Mouse (Mus musculus): ENCODE measurements around the gene Eipr1.
A peak's percentile ranks its signal among the peaks of the same experiment; 100 is the strongest.
"Not testable (repeated sequence)": the region's sequence is repeated elsewhere in the genome, so short reads cannot be mapped to it uniquely, and the experiment has no call there.

Eipr1 gene

DNA sequence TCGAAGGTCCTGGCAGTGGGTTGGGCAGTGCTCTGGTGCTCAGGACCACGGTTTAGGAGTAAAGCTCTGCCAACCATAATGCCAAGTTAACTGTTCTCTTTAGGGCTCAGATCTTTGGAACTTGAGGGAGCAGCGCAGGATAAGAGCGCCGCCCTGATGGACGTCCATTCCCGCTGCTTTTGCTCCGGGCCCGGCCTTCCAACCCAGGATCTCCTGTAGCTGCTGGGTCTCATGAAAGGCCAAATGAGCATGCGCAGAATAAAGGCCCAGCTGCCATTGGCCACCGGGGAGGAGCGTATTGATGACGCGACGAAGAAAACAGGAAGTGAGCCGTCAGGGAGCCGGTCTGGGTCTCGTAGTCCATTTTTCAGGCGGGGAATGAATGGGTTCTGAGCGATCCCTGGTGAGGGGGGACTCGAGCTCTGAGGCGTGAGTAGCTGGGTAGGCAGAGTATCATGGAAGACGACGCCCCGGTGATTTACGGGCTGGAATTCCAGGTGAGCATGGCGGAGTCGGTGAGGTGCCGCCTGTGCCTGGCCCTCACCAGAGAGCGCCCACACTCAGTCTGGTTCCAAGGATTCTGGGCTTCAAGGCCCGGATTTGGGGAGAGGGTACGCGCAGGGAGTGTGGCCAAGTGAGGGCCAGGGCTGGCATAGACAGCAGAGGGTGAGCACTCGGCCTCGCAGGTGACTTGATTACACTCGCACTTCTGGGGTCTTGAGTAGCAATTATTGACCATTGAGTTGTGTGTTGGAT, at the start of gene Eipr1:
Gene Eipr1, plus strand, starts transcription at position 296 of the 756 bp plus-strand sequence.
- DNase-seq, result peak; percentile 95

DNA sequence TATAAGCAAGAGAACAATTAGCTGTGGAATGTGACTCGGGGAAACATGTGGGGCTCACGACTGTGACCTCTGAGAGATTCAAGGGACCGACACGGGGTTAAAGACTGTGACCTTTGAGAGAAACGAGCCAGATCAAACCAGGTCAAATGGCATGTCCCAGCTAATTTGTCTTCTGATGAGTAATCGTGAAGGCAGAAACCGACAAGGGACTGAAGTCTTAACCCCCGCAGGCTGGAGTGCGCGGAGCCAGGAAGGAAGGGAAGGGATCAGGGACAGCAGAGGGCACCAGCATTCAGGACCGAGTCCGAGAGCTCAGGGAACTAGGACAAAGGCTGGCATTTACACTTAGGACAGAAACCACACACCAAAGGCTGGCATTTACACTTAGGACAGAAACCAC, 47.2 kb upstream of the Eipr1 start:
- no peak for DNase-seq

DNA sequence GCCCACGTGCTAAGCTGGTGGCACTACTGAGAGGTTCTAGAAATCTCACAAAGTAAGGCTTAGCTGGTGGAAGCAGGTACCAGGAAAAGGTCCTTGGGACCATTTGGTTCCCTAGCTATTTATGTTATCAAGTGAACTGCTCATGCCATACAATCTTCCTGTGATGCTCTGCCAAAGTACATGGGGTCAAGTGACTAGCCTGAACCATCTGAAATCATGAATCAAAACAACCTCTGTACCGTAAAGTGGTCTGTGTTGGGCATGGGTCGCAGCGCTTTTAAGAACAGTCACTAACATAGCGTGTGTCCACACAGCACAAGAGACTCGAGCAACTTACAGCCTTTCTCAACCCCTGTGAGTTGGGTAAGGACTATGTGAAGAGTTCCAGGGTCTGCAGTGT, 46.4 kb upstream of the Eipr1 start:
- DNase-seq, result no peak

DNA sequence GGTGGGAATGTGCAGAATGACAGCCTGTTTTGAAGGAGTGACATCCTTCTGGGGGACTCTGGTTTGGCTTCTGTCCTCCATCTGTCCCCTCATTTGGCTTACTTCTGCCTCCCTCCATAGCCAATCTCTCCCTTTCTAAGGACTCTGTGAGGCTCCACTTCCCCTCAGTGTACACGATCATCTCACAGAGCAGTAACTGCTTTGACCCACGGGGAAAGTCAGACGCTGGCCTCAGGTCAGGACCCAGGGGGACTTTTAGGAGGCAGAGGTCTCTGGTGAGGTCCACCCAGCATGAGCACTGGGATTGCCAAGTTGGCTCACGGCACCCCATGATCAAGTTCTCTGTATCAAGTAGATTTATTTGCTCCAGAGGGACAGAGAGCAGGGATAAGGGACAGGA, 43.4 kb upstream of the Eipr1 start:
- DNase-seq, result no peak

DNA sequence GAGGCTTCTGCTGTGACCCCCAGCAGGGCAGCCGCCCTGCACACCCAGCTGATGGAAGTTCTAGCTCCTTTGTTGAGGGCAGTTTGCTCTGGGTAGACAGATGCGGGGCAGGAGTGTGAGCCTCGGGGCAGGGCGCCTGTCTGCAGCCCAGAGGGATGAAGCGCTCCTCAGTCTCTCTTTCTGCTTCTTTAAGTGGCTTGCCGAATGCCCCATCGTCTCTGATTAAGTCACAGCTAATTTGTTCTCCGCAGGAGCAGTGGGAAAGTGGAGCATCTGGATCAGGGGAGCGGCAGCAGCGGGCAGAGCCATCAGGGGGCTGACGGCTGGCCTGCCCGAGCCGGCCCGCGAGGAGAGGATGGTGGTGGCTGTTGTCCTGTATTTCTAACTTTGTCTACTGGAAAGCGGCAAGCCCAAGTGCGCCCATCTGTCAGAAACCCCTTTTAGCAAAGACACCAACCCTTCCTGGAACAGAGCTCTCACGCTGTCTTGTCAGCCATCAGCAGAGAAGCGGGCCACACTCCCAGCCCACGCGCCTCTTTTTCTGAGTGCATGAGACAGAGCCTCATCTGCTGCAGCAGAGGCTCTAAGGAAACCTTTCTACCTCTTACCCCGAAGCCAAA, 40.9 kb upstream of the Eipr1 start:
- peak; percentile 93 for DNase-seq

DNA sequence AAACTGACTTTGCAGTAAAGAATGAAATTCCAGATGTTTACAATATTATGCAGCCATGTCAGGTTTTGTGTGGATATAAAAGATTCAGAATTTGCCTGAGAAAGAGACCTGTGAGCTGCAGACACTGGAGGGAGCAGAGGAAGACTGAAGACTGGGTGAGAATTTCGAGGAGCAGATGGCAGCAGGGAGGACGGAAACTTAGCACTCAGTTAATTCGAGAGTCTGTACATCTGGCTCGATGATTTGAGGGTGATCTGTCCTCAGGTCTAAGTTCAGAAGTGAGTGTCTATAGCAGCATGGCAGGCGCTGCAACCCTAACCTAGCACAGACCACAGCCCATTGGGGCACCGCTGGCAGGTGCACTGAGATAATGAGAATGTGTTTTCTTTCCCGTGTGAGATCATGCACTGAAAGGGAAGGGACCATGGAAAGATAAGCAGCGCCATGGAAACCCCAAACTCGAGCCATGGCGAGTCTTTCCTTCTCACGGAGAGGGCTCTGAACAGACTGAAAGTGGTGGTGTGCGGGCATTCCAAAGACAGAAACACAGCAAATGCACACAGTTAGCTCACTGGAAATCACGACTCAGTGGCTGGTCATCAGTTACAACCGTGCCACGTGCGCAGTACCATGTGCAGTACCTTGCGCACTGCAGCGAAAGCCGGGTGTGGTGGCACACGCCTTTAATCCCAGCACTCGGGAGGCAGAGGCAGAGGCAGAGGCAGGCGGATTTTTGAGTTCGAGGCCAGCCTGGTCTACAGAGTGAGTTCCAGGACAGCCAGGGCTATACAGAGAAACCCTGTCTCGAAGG, 36.6 kb upstream of the Eipr1 start:
- peak; percentile 60 for DNase-seq

DNA sequence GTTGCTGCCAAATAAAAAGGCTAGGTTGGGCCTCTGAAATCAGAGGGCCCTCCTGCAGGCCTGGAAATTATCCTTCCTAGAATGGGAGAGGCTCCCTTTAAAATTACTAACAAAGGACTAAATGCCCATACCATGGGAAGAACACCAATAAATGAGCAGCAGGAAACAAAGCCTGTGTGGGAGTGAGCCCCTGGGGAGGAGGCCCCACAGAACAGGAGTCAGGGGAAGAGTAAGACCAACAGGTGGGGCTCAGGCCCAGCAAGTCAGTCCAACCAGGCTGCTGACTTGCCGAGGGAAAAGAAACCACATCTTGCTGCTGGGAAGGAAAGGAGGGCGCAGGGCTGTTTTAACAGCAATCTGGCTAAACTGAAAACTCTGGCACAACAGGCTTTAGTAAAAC, 34.5 kb upstream of the Eipr1 start:
- DNase-seq, result no peak

DNA sequence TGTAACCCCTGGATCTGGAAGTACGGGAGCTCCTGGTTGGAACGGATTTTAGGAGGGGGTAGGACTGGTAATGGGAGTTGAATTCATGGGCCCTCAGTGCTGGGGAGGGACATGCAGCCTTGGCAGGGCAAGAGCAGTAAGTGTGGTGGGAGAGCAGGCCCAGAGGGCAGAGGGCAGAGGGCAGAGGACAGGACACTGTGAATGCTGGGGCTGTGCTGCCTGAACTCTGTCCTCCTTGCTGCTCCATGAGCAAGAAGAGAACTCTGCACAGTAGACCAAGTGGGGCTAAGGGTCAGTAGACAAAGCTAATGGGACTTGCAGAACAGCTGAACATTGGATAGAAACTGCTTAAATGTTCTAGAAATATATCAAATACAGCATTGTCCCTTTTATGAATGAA, 33.5 kb upstream of the Eipr1 start:
- DNase-seq, result no peak

DNA sequence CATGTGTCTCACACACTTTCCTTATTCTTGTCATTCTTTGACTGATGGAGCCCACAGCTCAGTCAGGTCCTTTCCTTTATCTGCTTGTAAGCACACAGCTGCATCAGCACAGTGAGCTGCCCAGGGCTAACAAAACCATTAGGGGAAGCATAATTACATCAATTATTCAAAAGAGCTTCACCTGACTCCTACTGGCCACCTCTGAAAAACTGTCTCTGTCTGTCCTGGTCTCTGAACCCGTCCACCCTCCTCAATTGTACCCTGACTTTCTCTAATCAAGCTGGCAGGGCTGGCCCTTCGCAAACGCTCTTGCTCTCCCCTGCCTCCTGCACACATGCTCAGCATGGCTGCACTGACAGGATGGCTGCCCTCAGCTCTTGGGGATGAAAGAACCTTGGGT, 27.2 kb upstream of the Eipr1 start:
- DNase-seq, result no peak

DNA sequence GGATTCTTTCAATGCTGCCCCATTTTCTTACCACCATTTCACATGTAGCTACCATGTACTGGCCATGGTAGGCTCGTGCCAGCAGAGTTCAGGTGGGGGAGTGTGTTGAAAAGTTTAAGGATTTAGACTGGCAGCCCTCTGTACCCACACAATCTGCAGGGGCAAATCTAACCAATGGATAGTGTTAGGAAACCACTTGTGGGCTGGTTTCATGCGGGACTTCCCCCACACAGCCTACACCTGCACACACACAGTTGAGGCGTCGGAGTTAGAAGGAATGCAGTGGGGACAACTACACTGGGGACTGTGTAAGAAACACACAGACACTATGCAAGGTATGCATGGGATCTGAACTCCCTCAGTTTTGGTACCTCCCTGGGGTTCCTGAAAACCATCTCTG, 25.4 kb upstream of the Eipr1 start:
- no peak for DNase-seq

DNA sequence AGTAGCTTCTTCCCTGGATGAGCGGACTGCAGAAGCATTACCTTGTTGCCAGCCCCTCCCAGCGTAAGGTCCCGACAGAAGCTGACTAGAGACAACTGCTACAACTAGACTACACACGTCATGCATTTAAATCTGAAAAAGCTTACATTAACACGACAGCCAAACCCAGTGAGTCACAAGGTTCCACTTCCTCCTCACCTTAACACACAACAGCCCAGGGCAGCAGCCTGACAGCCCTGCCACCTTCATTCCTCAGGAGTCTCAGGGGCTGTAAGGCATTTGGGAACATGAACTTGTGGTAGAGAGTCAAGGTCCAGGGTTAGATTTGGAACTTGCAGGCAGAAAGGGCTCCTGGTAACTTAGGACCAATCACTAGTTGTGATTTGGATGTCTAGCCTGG, 24.5 kb upstream of the Eipr1 start:
- DNase-seq, result no peak

DNA sequence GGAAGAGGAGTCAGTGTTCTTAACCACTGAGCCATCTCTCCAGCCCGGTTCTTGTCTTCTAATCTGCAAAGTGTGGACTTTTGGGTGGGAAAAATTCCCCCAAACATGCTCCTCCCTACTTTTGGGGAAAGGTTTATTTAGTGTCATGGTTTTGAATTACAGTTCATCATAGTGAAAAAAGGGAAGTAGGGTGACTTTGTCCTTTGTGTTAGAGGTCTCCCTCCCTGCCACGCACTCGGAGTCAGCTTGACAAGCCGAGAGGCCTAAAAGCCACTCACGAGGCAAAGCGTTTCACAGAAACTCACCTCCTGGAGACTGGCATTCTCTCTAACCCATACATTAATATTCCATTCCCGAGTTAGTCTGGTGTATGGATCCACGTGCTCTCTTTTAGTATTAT, 19.0 kb upstream of the Eipr1 start:
- no peak for DNase-seq

DNA sequence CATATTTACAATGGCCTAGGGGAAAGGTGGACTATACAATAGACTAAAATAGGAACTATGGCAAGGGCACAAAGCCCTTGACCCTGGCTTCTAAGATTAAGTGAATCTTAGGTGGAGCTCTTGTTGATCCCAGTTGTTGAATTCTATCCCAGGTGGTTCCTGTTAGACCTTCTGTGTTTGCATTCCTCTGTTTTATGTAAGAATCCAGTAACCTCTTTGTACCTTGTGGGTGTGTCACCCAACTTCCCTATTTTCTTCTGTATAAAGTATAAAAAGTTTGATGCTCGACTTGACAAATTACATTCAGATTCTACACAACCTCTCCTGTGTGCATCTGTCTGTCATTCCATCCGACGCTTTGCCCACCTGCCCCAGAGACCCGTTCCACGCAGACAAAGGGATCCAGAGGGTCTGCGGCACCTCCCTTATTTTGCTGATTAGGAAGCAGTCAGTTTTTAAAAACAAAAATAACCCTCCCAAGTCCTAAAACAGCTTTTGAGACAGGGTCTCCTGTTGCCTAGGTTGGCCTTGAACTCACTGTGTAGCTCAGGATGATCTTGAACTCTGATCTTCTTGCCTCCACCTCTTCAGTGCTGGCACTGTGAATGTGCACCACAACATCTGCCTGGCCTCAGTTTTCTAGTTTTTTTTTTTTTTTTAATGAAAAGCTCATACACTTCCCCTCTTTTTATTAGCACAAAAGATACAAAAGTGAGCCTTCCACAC, 17.9 kb upstream of the Eipr1 start:
- not testable (repeated sequence) for DNase-seq

DNA sequence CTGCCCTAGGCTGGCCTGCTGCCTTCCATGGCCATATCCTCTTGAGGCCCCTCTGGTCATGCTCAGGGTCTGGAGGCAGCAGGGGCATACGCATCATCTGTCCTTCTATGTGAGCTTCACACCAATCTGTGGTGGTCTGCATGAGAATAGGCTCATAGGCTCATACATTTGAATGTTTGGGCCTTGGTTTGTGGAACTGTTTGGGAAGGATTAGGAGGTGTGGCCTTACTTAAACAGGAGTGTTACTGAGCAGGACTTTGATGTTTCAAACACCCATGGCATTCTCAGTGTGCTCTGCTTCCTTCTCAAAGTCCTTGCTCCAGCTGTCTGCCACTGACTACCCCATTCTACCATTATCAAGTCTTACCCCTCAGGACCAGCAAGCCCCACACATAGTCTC, 17.3 kb upstream of the Eipr1 start:
- DNase-seq, result no peak

DNA sequence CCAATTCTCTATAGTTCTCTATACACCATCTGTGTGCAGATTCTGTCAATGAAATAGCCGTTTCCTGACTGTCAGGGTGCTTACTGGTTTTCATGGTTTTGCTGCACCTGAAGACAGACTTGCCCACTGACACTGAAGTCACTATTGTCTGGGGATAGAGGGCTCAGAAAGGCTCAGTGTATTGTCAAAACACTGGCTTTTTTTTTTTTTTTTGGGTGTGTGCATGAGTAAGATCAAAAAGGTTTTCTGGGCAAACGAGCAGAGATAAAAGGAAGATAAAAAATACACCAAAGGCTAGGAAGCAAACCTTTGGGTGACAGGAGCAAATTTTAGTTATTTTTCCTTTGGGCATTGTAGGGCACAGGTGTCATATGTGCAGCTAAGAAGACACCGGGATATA, 16.3 kb upstream of the Eipr1 start:
- no peak for DNase-seq

DNA sequence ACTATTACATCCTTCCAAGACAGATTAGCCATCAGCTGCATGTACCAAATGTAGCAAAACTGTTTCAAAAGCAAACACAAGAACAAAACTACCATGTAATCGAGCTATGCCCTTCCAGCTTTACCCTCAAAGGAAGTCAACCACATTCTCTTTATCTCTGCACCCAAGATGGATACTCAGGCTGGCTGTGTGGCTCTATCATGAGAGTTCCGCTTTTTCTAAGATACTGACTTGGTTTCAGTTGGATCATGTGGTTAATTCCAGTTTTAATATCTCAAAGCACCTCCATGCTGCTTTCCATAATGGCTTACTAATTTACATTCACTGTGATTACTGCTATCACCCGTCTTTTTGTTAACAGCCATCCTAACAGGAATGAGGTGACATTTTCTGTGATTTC, 8.3 kb upstream of the Eipr1 start:
- DNase-seq, result no peak

DNA sequence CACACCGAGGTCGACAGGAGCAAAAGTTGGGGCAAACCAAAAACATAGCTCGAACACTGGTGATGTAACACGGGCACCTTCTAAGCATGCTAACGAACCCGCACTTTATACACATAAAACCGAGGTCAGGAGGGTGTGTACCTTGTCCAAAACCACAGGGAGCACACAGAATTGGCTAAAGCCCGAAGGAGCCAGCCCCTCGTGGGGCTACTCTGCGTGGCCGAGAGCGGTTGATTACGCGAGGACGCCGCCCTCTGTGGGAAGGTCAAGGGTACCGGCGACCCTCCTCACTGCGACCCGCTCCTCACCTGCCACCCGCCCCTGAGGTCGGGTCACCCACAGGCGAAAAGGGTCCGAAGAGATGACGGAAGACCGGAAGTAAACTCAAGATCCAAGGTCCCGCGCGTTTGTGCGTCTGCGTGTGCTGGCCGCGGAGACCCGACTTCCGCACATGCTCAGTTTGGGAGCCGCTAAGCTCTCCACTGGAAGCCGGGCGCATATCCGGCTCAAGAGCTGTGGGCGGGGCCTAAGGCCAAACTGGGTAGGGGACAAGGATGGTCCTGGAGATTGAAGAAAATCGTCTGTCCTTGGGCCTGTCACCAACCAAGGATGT, 1.5 kb upstream of the Eipr1 start, which contains the start of gene Trappc12:
Gene Trappc12, minus strand, starts transcription at position 452 of the 613 bp plus-strand sequence.
- peak; percentile 90 for DNase-seq

DNA sequence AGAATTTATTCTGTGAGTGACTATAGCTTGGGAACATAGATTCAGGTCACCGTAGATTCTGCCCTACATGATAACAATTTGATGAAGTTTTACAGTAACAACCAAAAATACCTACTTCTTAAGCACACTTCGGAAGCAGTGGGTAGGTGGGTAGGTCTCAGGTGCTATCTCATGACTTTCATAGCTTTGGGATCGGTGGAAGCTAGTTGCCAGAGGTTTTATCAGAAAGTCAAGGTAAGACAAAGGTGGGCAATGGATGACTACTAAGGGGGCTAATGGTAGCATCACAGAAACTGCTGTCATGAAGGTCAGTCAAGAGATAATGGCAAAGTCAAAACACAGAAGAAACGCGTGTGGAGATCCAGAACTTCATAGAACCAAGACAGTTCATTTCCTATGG, 727 bp upstream of the Eipr1 start:
- no peak for DNase-seq

DNA sequence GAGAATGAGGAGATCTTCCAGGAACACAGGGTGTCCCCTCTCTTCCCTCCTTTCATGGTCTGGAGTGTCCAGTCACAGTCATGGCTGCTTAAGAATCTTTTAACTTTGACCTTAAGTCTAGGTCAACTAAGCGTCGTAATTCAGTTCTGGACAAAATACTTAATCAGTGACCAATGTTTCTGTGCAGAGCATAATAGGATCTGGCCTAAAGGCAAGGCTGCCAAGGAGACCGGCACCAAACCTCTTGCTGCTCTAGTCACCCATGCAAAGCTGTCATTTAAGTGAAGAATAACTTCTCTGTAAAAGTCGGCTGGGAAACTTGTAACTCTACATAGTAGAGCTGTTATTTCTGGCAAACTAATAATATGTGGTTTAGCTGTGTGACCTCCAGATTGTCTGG, 4.4 kb downstream of the Eipr1 start:
- DNase-seq, result no peak

DNA sequence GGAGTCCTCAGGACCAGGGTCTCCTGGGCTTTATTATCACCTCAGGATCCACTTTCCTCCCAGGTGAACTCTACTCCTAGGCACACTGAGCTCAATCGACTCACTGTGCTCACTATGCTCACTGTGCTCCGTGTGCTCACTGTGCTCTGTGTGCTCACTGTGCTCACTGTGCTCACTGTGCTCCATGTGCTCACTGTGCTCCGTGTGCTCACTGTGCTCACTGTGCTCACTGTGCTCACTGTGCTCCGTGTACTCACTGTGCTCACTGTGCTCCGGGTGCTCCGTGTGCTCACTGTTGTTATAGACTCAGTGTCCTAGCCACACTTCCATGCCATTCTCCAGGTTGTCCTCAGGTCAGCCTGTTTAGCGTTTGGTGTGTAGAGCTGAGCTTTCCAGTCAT, 18.4 kb downstream of the Eipr1 start:
- no peak for DNase-seq

DNA sequence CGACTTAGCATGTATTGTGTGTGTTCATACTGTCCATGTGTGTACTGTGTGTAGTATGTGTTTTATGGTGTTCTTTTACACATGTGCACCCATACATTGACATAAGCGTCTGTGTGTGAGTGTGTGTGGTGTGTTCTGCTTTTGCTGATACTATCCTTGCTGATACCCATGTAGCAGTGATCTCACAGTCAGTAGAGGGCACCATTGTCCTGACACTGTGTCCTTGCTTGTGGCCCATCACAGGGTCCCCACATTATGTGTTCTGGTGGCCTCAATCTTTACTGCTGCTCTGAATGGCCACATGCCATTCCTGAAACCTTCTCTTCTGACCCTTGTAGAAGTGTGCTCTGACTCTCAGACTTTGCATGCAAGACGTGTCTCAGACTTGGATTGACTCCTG, 22.2 kb downstream of the Eipr1 start:
- DNase-seq, result no peak

DNA sequence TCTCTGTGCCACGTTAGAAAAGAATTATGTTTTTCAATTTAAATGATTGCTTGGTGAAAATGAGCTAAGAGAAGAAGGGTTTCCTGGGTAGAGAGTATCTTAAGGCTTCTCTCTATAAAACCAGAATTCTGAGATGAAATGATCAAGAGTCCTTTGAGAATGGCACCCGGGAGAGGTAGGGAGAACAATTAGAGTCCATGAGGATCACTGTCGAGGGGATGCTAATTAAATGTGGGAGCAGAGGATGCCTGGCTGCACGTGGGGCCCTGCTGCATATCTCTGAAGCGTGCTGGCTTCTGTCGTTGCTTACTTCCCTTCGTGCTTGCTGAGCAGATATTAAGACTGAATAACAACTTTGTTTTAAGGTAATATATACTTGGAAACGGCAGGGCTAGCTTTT, 23.5 kb downstream of the Eipr1 start:
- DNase-seq, result no peak

DNA sequence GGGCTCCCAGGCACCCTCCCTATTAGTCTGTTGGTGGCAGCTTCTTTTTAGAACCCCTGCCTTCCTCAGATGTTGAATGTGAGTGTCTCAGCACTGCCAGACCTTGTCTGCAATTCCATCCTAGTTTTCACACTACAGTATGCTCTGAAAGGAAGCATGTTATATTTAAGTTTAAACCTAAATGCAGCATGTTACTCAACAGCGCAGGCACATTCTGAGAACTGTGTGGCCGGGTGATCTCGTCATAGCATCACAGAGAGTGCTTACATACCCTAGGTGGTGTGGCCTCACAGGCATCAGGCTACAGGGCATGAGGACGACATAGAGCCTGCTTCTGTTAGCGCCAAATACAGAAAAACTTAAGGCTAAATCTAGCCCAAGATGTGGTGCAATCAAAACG, 24.0 kb downstream of the Eipr1 start:
- no peak for DNase-seq

Data from right cerebral cortex, adult 18-20 months (tissue).